Mouse (Mus musculus) kidney, embryonic 16.5 days (tissue): ENCODE results near the gene Ino80d. TPM values are rescaled to one million over a fixed set of nuclear protein-coding genes. Genes with fewer than 3 reads are reported as not detected.

Experiments used
- ATAC-seq: fragments of 200-750 bp; cut with Nextera tagmentation; 2 replicates; pipeline ENCODE4 v1.8.0; 2017; ENCODE audit warnings: moderate TSS enrichment; ENCODE audit not compliant: low FRiP score, low TSS enrichment
- H3K27ac ChIP-seq: fragments of 300-500 bp; sonication (generic); 2 replicates; pipeline ENCODE4 v1.5.1; 2014; ENCODE audit warnings: low read length
- H3K27me3 ChIP-seq: fragments of 300-500 bp; sonication (generic); 2 replicates; pipeline ENCODE4 v1.6.1; 2014; ENCODE audit warnings: low read length, control low read depth, mixed read lengths; ENCODE audit not compliant: insufficient read depth
- H3K36me3 ChIP-seq: fragments of 300-500 bp; sonication (generic); 2 replicates; pipeline ENCODE4 v1.6.1; 2014; ENCODE audit warnings: low read length, control low read depth, mixed read lengths; ENCODE audit not compliant: insufficient read depth
- H3K4me1 ChIP-seq: fragments of 300-500 bp; sonication (generic); 2 replicates; pipeline ENCODE4 v1.6.1; 2014; ENCODE audit warnings: low read length, control low read depth, mixed read lengths; ENCODE audit not compliant: insufficient read depth
- H3K4me2 ChIP-seq: fragments of 300-500 bp; sonication (generic); replicated peaks from 2 replicates; pipeline ENCODE4 v1.6.1; 2014; ENCODE audit warnings: low read depth, low read length
- H3K4me3 ChIP-seq: fragments of 300-500 bp; sonication (generic); 2 replicates; pipeline ENCODE4 v1.5.1; 2014; ENCODE audit warnings: mild to moderate bottlenecking, low read length
- H3K9ac ChIP-seq: fragments of 300-500 bp; sonication (generic); replicated peaks from 2 replicates; pipeline ENCODE4 v1.6.1; 2014; ENCODE audit warnings: low read length
- H3K9me3 ChIP-seq: fragments of 300-500 bp; sonication (generic); 2 replicates; pipeline ENCODE4 v1.6.1; 2016; ENCODE audit warnings: low read length, control low read depth
- WGBS: fragments of 180-500 bp; shearing (Covaris S2); extraction: QIAGEN DNeasy Blood & Tissue Kit; methylation state at CpG from one replicate; pipeline ENCODE4 v1.1.7; 2014; 5-methylcytosine and 5-hydroxymethylcytosine counted together
- polyA plus RNA-seq: library from polyadenylated mRNA; unstranded; fragments of >200 nt; fragmentation: Nextera tagmentation; extraction: Ambion mirVana; gene quantifications from 2 replicates; pipeline ENCODE4 v1.2.1, GENCODE M21; 2015

Ino80d gene
- polyA plus RNA-seq, 1 experiment from 2014 or later, result 9.5 TPM

GRCm38 (mm10) chr1:63126206-63126605 is 11.7 kb upstream of the Ino80d start:
- no peak for ATAC-seq
- Histone ChIP-seq H3K9me3 (0 out of 2 replicates have a peak, but pooled peaks cover 2% of the 10 kb centered on the region), H3K27me3 (no peaks in the 10 kb centered on the region), H3K4me2 (no peak overlapping the region), H3K36me3 (peaks cover 19% of the 10 kb centered on the region), H3K9ac (no peak overlapping the region), H3K4me1 (peaks cover 15% of the 10 kb centered on the region), H3K4me3 (no peak overlapping the region), H3K27ac (no peak overlapping the region)
- WGBS, result 90% methylated on average over 3 of the region's 3 CpGs

GRCm38 (mm10) chr1:63123823-63124450 is 9.5 kb upstream of the Ino80d start:
- ATAC-seq, result peak; percentile 76
- H3K27me3 ChIP-seq, result no peaks in the 10 kb centered on the region

GRCm38 (mm10) chr1:63122005-63122404 is 7.5 kb upstream of the Ino80d start:
- Histone ChIP-seq H3K27ac (no peak overlapping the region), H3K9me3 (peaks cover 7% of the 10 kb centered on the region), H3K27me3 (no peaks in the 10 kb centered on the region), H3K36me3 (peaks cover 39% of the 10 kb centered on the region), H3K4me3 (no peak overlapping the region), H3K4me1 (peaks cover 6% of the 10 kb centered on the region; the same call in 1 of the 2 replicates), H3K9ac (no peak overlapping the region), H3K4me2 (no peak overlapping the region)
- 81% methylated on average over 6 of the region's 6 CpGs for WGBS
- no peak for ATAC-seq

More at GRCm38 (mm10) chr1:63123823-63124450, 9.5 kb upstream of the Ino80d start:
- no peak overlapping the region for H3K9ac ChIP-seq
- H3K36me3 ChIP-seq, result peaks cover 37% of the 10 kb centered on the region
- 67% methylated on average over 6 of the region's 6 CpGs for WGBS
- peaks cover 10% of the 10 kb centered on the region for H3K4me1 ChIP-seq
- no peak overlapping the region for H3K4me3 ChIP-seq
- H3K27ac ChIP-seq, result peak overlapping the region; percentile 83
- H3K9me3 ChIP-seq, result peaks cover 10% of the 10 kb centered on the region
- H3K4me2 ChIP-seq, result no peak overlapping the region

GRCm38 (mm10) chr1:63120382-63120781 is 5.9 kb upstream of the Ino80d start:
- WGBS, result 97% methylated on average over 2 of the region's 2 CpGs
- H3K27ac ChIP-seq, result no peak overlapping the region
- ATAC-seq, result no peak
- H3K36me3 ChIP-seq, result peaks cover 35% of the 10 kb centered on the region
- H3K4me2 ChIP-seq, result no peak overlapping the region
- no peaks in the 10 kb centered on the region for H3K27me3 ChIP-seq
- H3K9me3 ChIP-seq, result peaks cover 7% of the 10 kb centered on the region
- H3K9ac ChIP-seq, result no peak overlapping the region
- peaks cover 20% of the 10 kb centered on the region for H3K4me1 ChIP-seq
- H3K4me3 ChIP-seq, result no peak overlapping the region

GRCm38 (mm10) chr1:63119675-63120074 is 5.2 kb upstream of the Ino80d start:
- Histone ChIP-seq H3K4me1 (peaks cover 20% of the 10 kb centered on the region), H3K4me3 (no peak overlapping the region), H3K27me3 (no peaks in the 10 kb centered on the region), H3K36me3 (peaks cover 35% of the 10 kb centered on the region), H3K27ac (no peak overlapping the region), H3K9me3 (peaks cover 7% of the 10 kb centered on the region), H3K4me2 (no peak overlapping the region), H3K9ac (no peak overlapping the region)
- no peak for ATAC-seq
- 82% methylated on average over 4 of the region's 4 CpGs for WGBS

GRCm38 (mm10) chr1:63115540-63115939 is 1.1 kb upstream of the Ino80d start:
- Histone ChIP-seq H3K27ac (peak overlapping the region; percentile 98), H3K4me3 (peak overlapping the region; percentile 94), H3K9me3 (peaks cover 2% of the 10 kb centered on the region), H3K36me3 (peaks cover 17% of the 10 kb centered on the region), H3K9ac (peak overlapping the region; percentile 100), H3K27me3 (no peaks in the 10 kb centered on the region), H3K4me1 (peaks cover 27% of the 10 kb centered on the region), H3K4me2 (peak overlapping the region; percentile 80)
- 14% methylated on average over 3 of the region's 3 CpGs for WGBS
- no peak for ATAC-seq

- 25% methylated on average over 4 of the region's 4 CpGs for WGBS
Observed at GRCm38 (mm10) chr1:63115096-63115495, 629 bp upstream of the Ino80d start.

GRCm38 (mm10) chr1:63113274-63114135 is 962 bp downstream of the Ino80d start:
- Histone ChIP-seq H3K9ac (peak overlapping the region; percentile 100), H3K9me3 (no peaks in the 10 kb centered on the region), H3K4me3 (peak overlapping the region; percentile 94), H3K4me2 (peak overlapping the region; percentile 80), H3K27ac (peak overlapping the region; percentile 98), H3K4me1 (peaks cover 40% of the 10 kb centered on the region), H3K27me3 (no peaks in the 10 kb centered on the region), H3K36me3 (peaks cover 3% of the 10 kb centered on the region)
- under 1% methylated on average over 44 of the region's 92 CpGs for WGBS
- peak; percentile 47 for ATAC-seq

More at GRCm38 (mm10) chr1:63115096-63115495, 629 bp upstream of the Ino80d start:
- Histone ChIP-seq H3K9ac (peak overlapping the region; percentile 100), H3K36me3 (peaks cover 12% of the 10 kb centered on the region), H3K27ac (peak overlapping the region; percentile 98), H3K4me3 (peak overlapping the region; percentile 94), H3K4me2 (peak overlapping the region; percentile 80), H3K27me3 (no peaks in the 10 kb centered on the region), H3K9me3 (no peaks in the 10 kb centered on the region), H3K4me1 (peaks cover 32% of the 10 kb centered on the region)
- no peak for ATAC-seq

GRCm38 (mm10) chr1:63112865-63113261 is 1.6 kb downstream of the Ino80d start:
- ATAC-seq, result peak; percentile 55
- H3K9me3 ChIP-seq, result no peaks in the 10 kb centered on the region
- peak overlapping the region; percentile 94 for H3K4me3 ChIP-seq
- peaks cover 46% of the 10 kb centered on the region for H3K4me1 ChIP-seq
- peak overlapping the region; percentile 80 for H3K4me2 ChIP-seq
- H3K27me3 ChIP-seq, result no peaks in the 10 kb centered on the region
- peak overlapping the region; percentile 100 for H3K9ac ChIP-seq
- no peaks in the 10 kb centered on the region for H3K36me3 ChIP-seq
- peak overlapping the region; percentile 98 for H3K27ac ChIP-seq
- WGBS, result 3% methylated on average over 11 of the region's 11 CpGs
